Mouse (Mus musculus) neural tube, embryonic 10.5 days (tissue): Measurements from ENCODE around the gene Vmp1.

ENCODE experiments used
- DNase-seq: peaks from one replicate; pipeline ENCODE4 v3.0.0-alpha.2; 2017; ENCODE audit warnings: low spot score; ENCODE audit errors: extremely low spot score

The Vmp1 gene

GRCm38 (mm10) chr11:86683395-86684125, at the start of gene Vmp1, which contains the start of gene Ptrh2:
Vmp1 (minus strand) TSS chr11:86683836.
Ptrh2 (plus strand) TSS chr11:86683985.
- peak; percentile 95 for DNase-seq

GRCm38 (mm10) chr11:86731443-86731842, 47.8 kb upstream of the Vmp1 start:
- DNase-seq, result no peak

GRCm38 (mm10) chr11:86725607-86726006, 42.0 kb upstream of the Vmp1 start:
- no peak for DNase-seq

GRCm38 (mm10) chr11:86724982-86725381, 41.3 kb upstream of the Vmp1 start:
- no peak for DNase-seq

- no peak for DNase-seq
These were observed 40.4 kb upstream of the Vmp1 start for GRCm38 (mm10) chr11:86724004-86724403.

GRCm38 (mm10) chr11:86719390-86719789, 35.8 kb upstream of the Vmp1 start:
- no peak for DNase-seq

- no peak for DNase-seq
These were observed 34.7 kb upstream of the Vmp1 start for GRCm38 (mm10) chr11:86718369-86718768.

GRCm38 (mm10) chr11:86717306-86718065, 33.9 kb upstream of the Vmp1 start:
- DNase-seq, result no peak

GRCm38 (mm10) chr11:86714606-86715005, 31.0 kb upstream of the Vmp1 start:
- no peak for DNase-seq

- DNase-seq, result no peak
These were observed 17.5 kb upstream of the Vmp1 start for GRCm38 (mm10) chr11:86701151-86701550.

GRCm38 (mm10) chr11:86695461-86695860, 11.8 kb upstream of the Vmp1 start:
- no peak for DNase-seq

- no peak for DNase-seq
These were observed 8.9 kb upstream of the Vmp1 start for GRCm38 (mm10) chr11:86692546-86692945.

- no peak for DNase-seq
These were observed 8.3 kb upstream of the Vmp1 start for GRCm38 (mm10) chr11:86691956-86692355.

GRCm38 (mm10) chr11:86691482-86691881, 7.8 kb upstream of the Vmp1 start:
- no peak for DNase-seq

- no peak for DNase-seq
These were observed 6.7 kb upstream of the Vmp1 start for GRCm38 (mm10) chr11:86690383-86690782.

GRCm38 (mm10) chr11:86685366-86685765, 1.7 kb upstream of the Vmp1 start:
- DNase-seq, result no peak

GRCm38 (mm10) chr11:86684126-86685012, 733 bp upstream of the Vmp1 start:
- DNase-seq, result no peak

GRCm38 (mm10) chr11:86682861-86683260, 775 bp downstream of the Vmp1 start:
- DNase-seq, result no peak

GRCm38 (mm10) chr11:86681423-86681822, 2.2 kb downstream of the Vmp1 start:
- DNase-seq, result no peak

- no peak for DNase-seq
These were observed 2.9 kb downstream of the Vmp1 start for GRCm38 (mm10) chr11:86680729-86681128.

GRCm38 (mm10) chr11:86678957-86679356, 4.7 kb downstream of the Vmp1 start:
- DNase-seq, result no peak

GRCm38 (mm10) chr11:86675520-86675919, 8.1 kb downstream of the Vmp1 start:
- no peak for DNase-seq
